In the genomic region with DNA sequence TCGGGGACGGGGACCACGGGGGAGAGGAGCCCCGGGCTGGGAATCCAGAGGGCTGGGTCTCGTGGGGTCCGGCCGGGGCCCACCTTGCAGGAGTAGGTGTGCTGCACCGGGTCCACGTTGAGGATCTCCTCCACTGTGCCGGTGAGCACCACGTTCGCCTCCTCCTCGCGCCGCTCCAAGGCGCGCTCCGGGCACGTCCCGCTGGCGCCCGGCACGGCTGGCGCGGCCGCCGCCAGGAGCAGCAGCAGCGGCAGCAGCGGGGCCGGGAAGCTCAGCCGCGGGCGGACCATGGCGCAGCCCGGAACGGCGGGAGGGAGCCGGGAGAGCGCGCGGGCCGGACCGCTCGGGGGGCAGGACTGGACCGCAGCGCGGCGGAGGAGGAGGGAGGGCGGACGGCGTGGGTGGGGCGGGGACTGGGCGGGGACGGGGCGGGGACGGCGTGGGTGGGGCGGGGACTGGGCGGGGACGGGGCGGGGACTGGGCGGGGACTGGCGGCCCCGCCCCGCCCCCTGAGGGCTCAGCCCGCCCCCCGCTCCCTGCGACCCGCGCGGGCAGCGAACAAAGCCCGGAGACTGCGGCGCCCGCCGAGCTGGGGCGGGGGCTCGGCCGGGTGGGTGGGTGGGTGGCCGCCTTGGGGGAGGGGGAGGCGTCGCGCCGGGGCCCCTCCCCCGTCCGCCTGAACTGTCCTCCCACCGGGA, we compare ENCODE assay signal across 8 mouse cellular contexts. TPM values are rescaled to one million over a fixed set of nuclear protein-coding genes. Genes with fewer than 3 reads are reported as not detected.
A peak's percentile ranks its signal among the peaks of the same experiment; 100 is the strongest.
DNase-seq lines count a peak whose midpoint lies in the region; ATAC-seq and TF ChIP-seq lines count a peak whose summit lies in the region.

A gene (minus strand): TSS at position 358 of the 698 bp plus-strand sequence.

- DNase-seq in urinary bladder, adult 18-20 months (ENCODE audit: low spot score in 2 of 2), result peak; percentile 53 to 63
- no peak for DNase-seq in urinary bladder, postnatal 10 days (ENCODE audit: low spot score)
- DNase-seq in embryonic facial prominence, embryonic 14.5 days (ENCODE audit: low spot score), result no peak
- DNase-seq in liver, embryonic 13.5 days, result peak; percentile 66
- peak; percentile 79 for DNase-seq in neural tube, embryonic 10.5 days (ENCODE audit: extremely low spot score, low spot score)

- peak within 1 kb of the TSS; percentile 98 for H3K4me2 ChIP-seq in embryonic facial prominence, embryonic 14.5 days (ENCODE audit: low read depth, low read length)
- peak within 1 kb of the TSS; percentile 90 for H3K4me2 ChIP-seq in heart, embryonic 13.5 days
- H3K4me2 ChIP-seq in kidney, embryonic 16.5 days (replicated peaks; ENCODE audit: low read depth, low read length), result peak within 1 kb of the TSS; percentile 95
- peak within 1 kb of the TSS; percentile 99 for H3K4me2 ChIP-seq in liver, embryonic 13.5 days

- 0 out of 2 replicates have a peak, but pooled peaks have one; percentile 17 for TF ChIP-seq POLR2A in testis, adult 2 months (IDR thresholded peaks at IDR 0.05; ENCODE audit: control insufficient read depth, low read depth, low read length)

- H3K27me3 ChIP-seq in embryonic facial prominence, embryonic 14.5 days (replicated peaks; ENCODE audit: control insufficient read depth, insufficient read depth, low read length), result no peaks in the 10 kb centered on the region
- H3K27me3 ChIP-seq in heart, embryonic 13.5 days (replicated peaks), result no peaks in the 10 kb centered on the region
- no peaks in the 10 kb centered on the region for H3K27me3 ChIP-seq in kidney, embryonic 16.5 days (ENCODE audit: insufficient read depth, low read length)
- peaks cover 48% of the 10 kb centered on the region for H3K27me3 ChIP-seq in liver, embryonic 13.5 days
- H3K27me3 ChIP-seq in testis, adult 2 months (ENCODE audit: control insufficient read depth, insufficient read depth, low read length), result no peaks in the 10 kb centered on the region

- peaks cover 20% of the 10 kb centered on the region for H3K36me3 ChIP-seq in embryonic facial prominence, embryonic 14.5 days (ENCODE audit: control insufficient read depth, insufficient read depth, low read length)
- peaks cover 21% of the 10 kb centered on the region for H3K36me3 ChIP-seq in heart, embryonic 13.5 days
- H3K36me3 ChIP-seq in kidney, embryonic 16.5 days (ENCODE audit: insufficient read depth, low read length), result no peaks in the 10 kb centered on the region; the same call in 1 of the 2 replicates
- peaks cover 4% of the 10 kb centered on the region; the same call in 1 of the 2 replicates for H3K36me3 ChIP-seq in liver, embryonic 13.5 days
- no peaks in the 10 kb centered on the region for H3K36me3 ChIP-seq in testis, adult 2 months (ENCODE audit: control insufficient read depth, insufficient read depth, low read length)

- peak; percentile 84 for ATAC-seq in embryonic facial prominence, embryonic 14.5 days (ENCODE audit: low read depth)
- ATAC-seq in heart, embryonic 13.5 days (ENCODE audit: extremely low read depth, insufficient number of reproducible peaks, low FRiP score, low TSS enrichment), result peak; percentile 81
- peak; percentile 80 for ATAC-seq in kidney, embryonic 16.5 days (ENCODE audit: low FRiP score, low TSS enrichment)
- ATAC-seq in liver, embryonic 13.5 days (ENCODE audit: low read depth), result peak; percentile 80

- no peak for TF ChIP-seq CTCF in testis, adult 2 months (IDR thresholded peaks at IDR 0.05; ENCODE audit: control insufficient read depth, insufficient read depth, insufficient replicate concordance, low read depth, low read length)

- peak within 1 kb of the TSS; percentile 85 for H3K9ac ChIP-seq in embryonic facial prominence, embryonic 14.5 days (ENCODE audit: low read depth, low read length)
- peak within 1 kb of the TSS; percentile 95 for H3K9ac ChIP-seq in heart, embryonic 13.5 days
- H3K9ac ChIP-seq in kidney, embryonic 16.5 days (replicated peaks; ENCODE audit: low read length), result peak within 1 kb of the TSS; percentile 95
- peak within 1 kb of the TSS; percentile 87 for H3K9ac ChIP-seq in liver, embryonic 13.5 days

- peak within 1 kb of the TSS; percentile 90 for H3K27ac ChIP-seq in embryonic facial prominence, embryonic 14.5 days (replicated peaks; ENCODE audit: low read depth, low read length)
- H3K27ac ChIP-seq in heart, embryonic 13.5 days (replicated peaks), result peak within 1 kb of the TSS; percentile 93
- H3K27ac ChIP-seq in kidney, embryonic 16.5 days (ENCODE audit: low read length), result peak within 1 kb of the TSS; percentile 95
- H3K27ac ChIP-seq in liver, embryonic 13.5 days, result peak within 1 kb of the TSS; percentile 93
- H3K27ac ChIP-seq in testis, adult 2 months (ENCODE audit: control insufficient read depth, insufficient read depth, low read depth, low read length), result peak within 1 kb of the TSS; percentile 5; the same call in 1 of the 2 replicates

- H3K4me3 ChIP-seq in embryonic facial prominence, embryonic 14.5 days (ENCODE audit: low read depth, low read length), result peak within 1 kb of the TSS; percentile 87
- peak within 1 kb of the TSS; percentile 91 for H3K4me3 ChIP-seq in heart, embryonic 13.5 days
- peak within 1 kb of the TSS; percentile 91 for H3K4me3 ChIP-seq in kidney, embryonic 16.5 days (ENCODE audit: low read length)
- H3K4me3 ChIP-seq in liver, embryonic 13.5 days (replicated peaks), result peak within 1 kb of the TSS; percentile 83
- H3K4me3 ChIP-seq in testis, adult 2 months (ENCODE audit: control insufficient read depth, low read depth, low read length), result peak within 1 kb of the TSS; percentile 84

- H3K4me1 ChIP-seq in embryonic facial prominence, embryonic 14.5 days (ENCODE audit: control insufficient read depth, insufficient read depth, low read length), result peaks cover 23% of the 10 kb centered on the region
- H3K4me1 ChIP-seq in heart, embryonic 13.5 days, result peaks cover 48% of the 10 kb centered on the region
- peaks cover 44% of the 10 kb centered on the region for H3K4me1 ChIP-seq in kidney, embryonic 16.5 days (ENCODE audit: insufficient read depth, low read length)
- peaks cover 84% of the 10 kb centered on the region for H3K4me1 ChIP-seq in liver, embryonic 13.5 days (replicated peaks)
- H3K4me1 ChIP-seq in testis, adult 2 months (ENCODE audit: control insufficient read depth, insufficient read depth, low read length), result peaks cover 6% of the 10 kb centered on the region

- WGBS in embryonic facial prominence, embryonic 14.5 days, result 0% methylated on average over 2 of the region's 88 CpGs
- under 1% methylated on average over 38 of the region's 88 CpGs for WGBS in heart, embryonic 13.5 days
- WGBS in kidney, embryonic 16.5 days, result under 1% methylated on average over 48 of the region's 88 CpGs
- WGBS in liver, embryonic 13.5 days (ENCODE audit: insufficient replicate concordance), result 1% methylated on average over 35 of the region's 88 CpGs

- no peaks in the 10 kb centered on the region for H3K9me3 ChIP-seq in embryonic facial prominence, embryonic 14.5 days (ENCODE audit: control insufficient read depth, low read length)
- no peaks in the 10 kb centered on the region for H3K9me3 ChIP-seq in heart, embryonic 13.5 days
- H3K9me3 ChIP-seq in kidney, embryonic 16.5 days (ENCODE audit: low read length), result no peaks in the 10 kb centered on the region
- H3K9me3 ChIP-seq in liver, embryonic 13.5 days (replicated peaks), result no peaks in the 10 kb centered on the region

RNA-seq across cellular contexts. Expression of the gene that starts here (rescaled TPM):
- 68.4 and 79.1 TPM in 2 replicates for polyA plus RNA-seq in embryonic facial prominence, embryonic 14.5 days (2014; fragmentation: Nextera tagmentation; extraction: Ambion mirVana)
- polyA plus RNA-seq in heart, embryonic 13.5 days (2015; fragmentation: Nextera tagmentation; extraction: Ambion mirVana), result 43.8 and 45.3 TPM in 2 replicates
- 109 and 111 TPM in 2 replicates for polyA plus RNA-seq in kidney, embryonic 16.5 days (2015; fragmentation: Nextera tagmentation; extraction: Ambion mirVana)
- 8.5 and 8.7 TPM in 2 replicates for polyA plus RNA-seq in liver, embryonic 13.5 days (2015; fragmentation: Nextera tagmentation; extraction: Ambion mirVana)
- 8.8 and 9.4 TPM in 2 replicates for polyA plus RNA-seq in testis, adult 2 months (2012; rRNA removed)

Comparison
In these comparisons a context has a peak if more than half of its experiments do, and no peak if none do; other contexts are left out.
1. DNase-seq: peak in urinary bladder, adult 18-20 months (2 of 2), liver, embryonic 13.5 days (single experiment) and neural tube, embryonic 10.5 days (single experiment); none in urinary bladder, postnatal 10 days (single experiment) and embryonic facial prominence, embryonic 14.5 days (single experiment).
2. H3K27ac ChIP-seq: peak in every context shown above with its lines; median percentile 95 in kidney, embryonic 16.5 days; 93 in heart, embryonic 13.5 days; 93 in liver, embryonic 13.5 days; 90 in embryonic facial prominence, embryonic 14.5 days; 5 in testis, adult 2 months.
3. Peak in every context shown above with its lines, with median percentiles within 50 percentile points of each other: ATAC-seq, H3K4me2 ChIP-seq, H3K4me3 ChIP-seq and H3K9ac ChIP-seq.